Comparison of ENCODE assay signal across 37 mouse cellular contexts in genomic region chr9:59903382-59903781, GRCm38 (mm10). TPM values are rescaled to one million over a fixed set of nuclear protein-coding genes. Genes with fewer than 3 reads are reported as not detected.
DNase-seq lines count a peak whose midpoint lies in the region; ATAC-seq and TF ChIP-seq lines count a peak whose summit lies in the region.
"Had no signal": no experiment of that assay in that cellular context is flagged by ENCODE, and none has a peak within 500 bp of the region (broad histone marks: within the 10 kb centered on the region; RNA-seq: fewer than 3 reads in every experiment).

No protein-coding gene starts in this region.

- no peak for TF ChIP-seq EP300 in liver, postnatal 0 days (IDR thresholded peaks at IDR 0.05; ENCODE audit: low read depth)

- H3K4me3 ChIP-seq in liver, embryonic 12.5 days, result no peak overlapping the region
- no peak overlapping the region for H3K4me3 ChIP-seq in liver, postnatal 0 days (ENCODE audit: low read depth, low read length)
- H3K4me3 ChIP-seq: embryonic facial prominence, embryonic 10.5 days; embryonic facial prominence, embryonic 13.5 days; erythroblast, embryonic 14.5 days; gastrocnemius, adult 2 months; hindbrain, embryonic 12.5 days; hindbrain, embryonic 15.5 days had no signal

- no peak overlapping the region for H3K9ac ChIP-seq in liver, embryonic 12.5 days
- no peak overlapping the region for H3K9ac ChIP-seq in liver, postnatal 0 days (replicated peaks)
- H3K9ac ChIP-seq: embryonic facial prominence, embryonic 13.5 days; forebrain, postnatal 0 days; hindbrain, embryonic 12.5 days; hindbrain, embryonic 15.5 days had no signal

- no peak for DNase-seq in liver, postnatal 0 days
- DNase-seq in right cerebral cortex, postnatal 25 days, result no peak
- no peak for DNase-seq in thymus, postnatal 10 days (ENCODE audit: low spot score in 2 of 2)
- DNase-seq in adrenal gland, postnatal 36 days, result no peak
- DNase-seq: adrenal gland, adult 2 months; adrenal gland, postnatal 25 days; B cell, adult 2 months; cerebellum, adult 11-12 months; cerebellum, adult 8-10 months; cerebellum, postnatal 10 days; cerebellum, postnatal 36 days; embryo, embryonic 11 days; forebrain, postnatal 0 days; gastrocnemius, adult 2 months; gastrocnemius, postnatal 14 days; heart, adult 11 months had no signal

- no peak overlapping the region for H3K4me2 ChIP-seq in liver, embryonic 12.5 days
- no peak overlapping the region for H3K4me2 ChIP-seq in liver, postnatal 0 days (ENCODE audit: low read depth, low read length)
- H3K4me2 ChIP-seq: embryonic facial prominence, embryonic 13.5 days; heart, embryonic 11.5 days; hindbrain, embryonic 12.5 days; hindbrain, embryonic 15.5 days had no signal

- no peak for TF ChIP-seq CTCF in liver, postnatal 0 days (IDR thresholded peaks at IDR 0.05; ENCODE audit: low read depth)

- no peaks in the 10 kb centered on the region for H3K27me3 ChIP-seq in liver, embryonic 12.5 days (replicated peaks)
- no peaks in the 10 kb centered on the region for H3K27me3 ChIP-seq in liver, postnatal 0 days (ENCODE audit: insufficient read depth, low read length)
- H3K27me3 ChIP-seq: CH12.LX; embryonic facial prominence, embryonic 13.5 days; hindbrain, embryonic 12.5 days; hindbrain, embryonic 15.5 days had no signal

- H3K9me3 ChIP-seq in liver, embryonic 12.5 days (replicated peaks), result no peaks in the 10 kb centered on the region
- H3K9me3 ChIP-seq in liver, postnatal 0 days (ENCODE audit: low read length), result no peaks in the 10 kb centered on the region
- H3K9me3 ChIP-seq: embryonic facial prominence, embryonic 10.5 days; embryonic facial prominence, embryonic 13.5 days; G1E; hindbrain, embryonic 12.5 days; hindbrain, embryonic 15.5 days had no signal

- H3K36me3 ChIP-seq in liver, embryonic 12.5 days, result peaks cover 9% of the 10 kb centered on the region; the same call in 1 of the 2 replicates
- no peaks in the 10 kb centered on the region for H3K36me3 ChIP-seq in liver, postnatal 0 days (replicated peaks; ENCODE audit: insufficient read depth, low read length)

- H3K27ac ChIP-seq in liver, embryonic 12.5 days, result no peak overlapping the region
- H3K27ac ChIP-seq in liver, postnatal 0 days (ENCODE audit: low read depth), result no peak overlapping the region
- H3K27ac ChIP-seq: embryonic facial prominence, embryonic 10.5 days; embryonic facial prominence, embryonic 13.5 days; gastrocnemius, adult 2 months; hindbrain, embryonic 12.5 days; hindbrain, embryonic 15.5 days had no signal

- H3K4me1 ChIP-seq in liver, embryonic 12.5 days, result peaks cover 6% of the 10 kb centered on the region
- no peaks in the 10 kb centered on the region for H3K4me1 ChIP-seq in liver, postnatal 0 days (ENCODE audit: insufficient read depth)
- H3K4me1 ChIP-seq: embryonic facial prominence, embryonic 10.5 days; embryonic facial prominence, embryonic 13.5 days; hindbrain, embryonic 12.5 days; hindbrain, embryonic 15.5 days had no signal

- WGBS in liver, embryonic 12.5 days (ENCODE audit: insufficient replicate concordance), result 31% methylated on average over 1 of the region's 1 CpGs
- WGBS in liver, postnatal 0 days (ENCODE audit: insufficient replicate concordance), result 59% methylated on average over 1 of the region's 1 CpGs

- ATAC-seq in liver, embryonic 12.5 days, result peak; percentile 24; the same call in 1 of the 2 replicates
- ATAC-seq in liver, postnatal 0 days, result no peak
- 0 out of 2 replicates have a peak, but pooled peaks have one; percentile 34 for ATAC-seq in erythroid progenitor cell, adult 5-6 weeks (replicated peaks; ENCODE audit: low FRiP score, poor library complexity, severe bottlenecking)
- ATAC-seq in megakaryocyte progenitor cell, adult 5-6 weeks (replicated peaks; ENCODE audit: poor library complexity), result peak; percentile 48; the same call in 1 of the 2 replicates
- ATAC-seq: forebrain, embryonic 14.5 days; forebrain, postnatal 0 days had no signal

RNA-seq across cellular contexts. Expression of gene Nr2e3, which starts 57.1 kb away (rescaled TPM):
- polyA plus RNA-seq in liver, embryonic 12.5 days (2016; fragmentation: Nextera tagmentation; extraction: Ambion mirVana), result not detected in 2 replicates
- not detected in 2 replicates for polyA plus RNA-seq in liver, postnatal 0 days (2015; fragmentation: Nextera tagmentation; extraction: Ambion mirVana)
- not detected in 2 replicates for total RNA-seq in erythroid progenitor cell, adult 5-6 weeks (2015; ENCODE audit: low replicate concordance)
- not detected in 2 replicates for total RNA-seq in erythroid progenitor cell, adult 5-6 weeks (2017; ENCODE audit: low replicate concordance)
- total RNA-seq in megakaryocyte progenitor cell, adult 5-6 weeks (2015), result not detected in 2 replicates
- not detected in 2 replicates for total RNA-seq in megakaryocyte progenitor cell, adult 5-6 weeks (2017)
- not detected for total RNA-seq in adrenal gland, postnatal 36 days (2021)
- total RNA-seq: adrenal gland, adult 2 months; adrenal gland, postnatal 25 days; gastrocnemius, adult 2 months; gastrocnemius, postnatal 14 days; gastrocnemius, postnatal 4 days; heart, adult 8-10 months; heart, postnatal 25 days; hematopoietic stem cell, adult 5-6 weeks had no signal
- polyA plus RNA-seq: adrenal gland, adult 2 months; cortical plate, adult 2 months; erythroblast, embryonic 14.5 days; forebrain, embryonic 11.5 days; forebrain, embryonic 14.5 days; forebrain, postnatal 0 days; frontal cortex, adult 2 months; G1E; heart, embryonic 11.5 days; heart, embryonic 14.5 days; heart, postnatal 0 days; hindbrain, embryonic 15.5 days had no signal
